Mouse (Mus musculus): ENCODE measurements at regions not wholly inside any gene's neighbourhood (a gene's known extent, or its start where the extent isn't known, plus 50 kb on each side); places are given as distances from the start of the nearest gene placed in this dataset.
A peak's percentile ranks its signal among the peaks of the same experiment; 100 is the strongest.

GRCm38 (mm10) chr5:118465991-118466750 is 94.3 kb upstream of the Med13l start:
- no peaks in the 10 kb centered on the region for H3K9me3 ChIP-seq (ENCODE audit: low read length)
- ATAC-seq = peak; percentile 2; the same call in 1 of the 2 replicates
- 12% methylated on average over 9 of the region's 10 CpGs for whole genome bisulfite sequencing

GRCm38 (mm10) chr5:118468739-118469138 is 91.7 kb upstream of the Med13l start:
- no peaks in the 10 kb centered on the region for H3K9me3 ChIP-seq (ENCODE audit: low read length)
- TF ChIP-seq CTCF (IDR thresholded peaks at IDR 0.05) (no peak), EP300 (IDR thresholded peaks at IDR 0.05) (no peak)

More at GRCm38 (mm10) chr5:118465991-118466750, 94.3 kb upstream of the Med13l start:
- peak overlapping the region; percentile 47 for H3K4me2 ChIP-seq (replicated peaks; ENCODE audit: low read depth, low read length)
- peak overlapping the region; percentile 38; the same call in 1 of the 2 replicates for H3K27ac ChIP-seq (ENCODE audit: low read length)
- H3K36me3 ChIP-seq (ENCODE audit: insufficient read depth, low read length) = no peaks in the 10 kb centered on the region
- H3K4me3 ChIP-seq (ENCODE audit: low read depth, low read length) = peak overlapping the region; percentile 6; the same call in 1 of the 2 replicates
- peak overlapping the region; percentile 26; the same call in 1 of the 2 replicates for H3K9ac ChIP-seq (replicated peaks; ENCODE audit: low read depth)
- peaks cover 8% of the 10 kb centered on the region for H3K4me1 ChIP-seq (ENCODE audit: insufficient read depth, low read depth, low read length)
- TF ChIP-seq CTCF (IDR thresholded peaks at IDR 0.05) (no peak), EP300 (IDR thresholded peaks at IDR 0.05) (peak; percentile 52)
- H3K27me3 ChIP-seq (replicated peaks; ENCODE audit: insufficient read depth, low read length) = no peaks in the 10 kb centered on the region
- DNase-seq (ENCODE audit: low spot score) = peak; percentile 78

GRCm38 (mm10) chr5:118471569-118471968 is 88.9 kb upstream of the Med13l start:
- ATAC-seq = peak; percentile 68
- H3K36me3 ChIP-seq (ENCODE audit: insufficient read depth, low read length) = no peaks in the 10 kb centered on the region
- no peaks in the 10 kb centered on the region for H3K4me1 ChIP-seq (ENCODE audit: insufficient read depth, low read depth, low read length)
- H3K4me2 ChIP-seq (replicated peaks; ENCODE audit: low read depth, low read length) = no peak overlapping the region
- DNase-seq (ENCODE audit: low spot score) = peak; percentile 85
- H3K9ac ChIP-seq (replicated peaks; ENCODE audit: low read depth) = no peak overlapping the region
- H3K4me3 ChIP-seq (ENCODE audit: low read depth, low read length) = no peak overlapping the region
- H3K27ac ChIP-seq (ENCODE audit: low read length) = no peak overlapping the region
- H3K9me3 ChIP-seq (ENCODE audit: low read length) = no peaks in the 10 kb centered on the region
- WGBS = 22% methylated on average over 5 of the region's 5 CpGs
- TF ChIP-seq EP300 (IDR thresholded peaks at IDR 0.05) (peak; percentile 55), CTCF (IDR thresholded peaks at IDR 0.05) (no peak)
- H3K27me3 ChIP-seq (replicated peaks; ENCODE audit: insufficient read depth, low read length) = no peaks in the 10 kb centered on the region

More at GRCm38 (mm10) chr5:118468739-118469138, 91.7 kb upstream of the Med13l start:
- ATAC-seq = no peak
- Histone ChIP-seq H3K4me1 (ENCODE audit: insufficient read depth, low read depth, low read length) (peaks cover 8% of the 10 kb centered on the region), H3K27ac (ENCODE audit: low read length) (no peak overlapping the region), H3K36me3 (ENCODE audit: insufficient read depth, low read length) (no peaks in the 10 kb centered on the region), H3K4me2 (replicated peaks; ENCODE audit: low read depth, low read length) (no peak overlapping the region), H3K27me3 (replicated peaks; ENCODE audit: insufficient read depth, low read length) (no peaks in the 10 kb centered on the region), H3K9ac (replicated peaks; ENCODE audit: low read depth) (no peak overlapping the region), H3K4me3 (ENCODE audit: low read depth, low read length) (no peak overlapping the region)
- no peak for DNase-seq (ENCODE audit: low spot score)
- WGBS = 48% methylated on average over 4 of the region's 4 CpGs

GRCm38 (mm10) chr5:118472291-118472690 is 88.2 kb upstream of the Med13l start:
- no peak overlapping the region for H3K4me2 ChIP-seq (replicated peaks; ENCODE audit: low read depth, low read length)
- 85% methylated on average over 10 of the region's 10 CpGs for WGBS
- no peak overlapping the region for H3K4me3 ChIP-seq (ENCODE audit: low read depth, low read length)
- H3K27ac ChIP-seq (ENCODE audit: low read length) = no peak overlapping the region
- no peaks in the 10 kb centered on the region for H3K9me3 ChIP-seq (ENCODE audit: low read length)
- no peaks in the 10 kb centered on the region for H3K27me3 ChIP-seq (replicated peaks; ENCODE audit: insufficient read depth, low read length)
- no peaks in the 10 kb centered on the region for H3K36me3 ChIP-seq (ENCODE audit: insufficient read depth, low read length)
- ATAC-seq (no peak), DNase-seq (ENCODE audit: low spot score) (no peak)
- H3K4me1 ChIP-seq (ENCODE audit: insufficient read depth, low read depth, low read length) = no peaks in the 10 kb centered on the region
- no peak overlapping the region for H3K9ac ChIP-seq (replicated peaks; ENCODE audit: low read depth)
- no peak for TF ChIP-seq EP300 (IDR thresholded peaks at IDR 0.05)
- TF ChIP-seq CTCF (IDR thresholded peaks at IDR 0.05) = no peak

- ATAC-seq (0 out of 2 replicates have a peak, but pooled peaks have one; percentile 25), DNase-seq (ENCODE audit: low spot score) (peak; percentile 52)
- TF ChIP-seq CTCF (IDR thresholded peaks at IDR 0.05) (no peak), EP300 (IDR thresholded peaks at IDR 0.05) (no peak)
- H3K4me3 ChIP-seq (ENCODE audit: low read depth, low read length) = no peak overlapping the region
- no peak overlapping the region for H3K4me2 ChIP-seq (replicated peaks; ENCODE audit: low read depth, low read length)
- H3K27me3 ChIP-seq (replicated peaks; ENCODE audit: insufficient read depth, low read length) = no peaks in the 10 kb centered on the region
- WGBS = 36% methylated on average over 5 of the region's 5 CpGs
- no peak overlapping the region for H3K27ac ChIP-seq (ENCODE audit: low read length)
- H3K4me1 ChIP-seq (ENCODE audit: insufficient read depth, low read depth, low read length) = no peaks in the 10 kb centered on the region
- no peak overlapping the region for H3K9ac ChIP-seq (replicated peaks; ENCODE audit: low read depth)
- no peaks in the 10 kb centered on the region for H3K9me3 ChIP-seq (ENCODE audit: low read length)
- no peaks in the 10 kb centered on the region for H3K36me3 ChIP-seq (ENCODE audit: insufficient read depth, low read length)
Observed at GRCm38 (mm10) chr5:118473128-118473730, 87.2 kb upstream of the Med13l start.

GRCm38 (mm10) chr5:118476597-118476996 is 83.9 kb upstream of the Med13l start:
- no peaks in the 10 kb centered on the region for H3K4me1 ChIP-seq (ENCODE audit: insufficient read depth, low read depth, low read length)
- H3K4me3 ChIP-seq (ENCODE audit: low read depth, low read length) = no peak overlapping the region
- ATAC-seq = no peak
- no peaks in the 10 kb centered on the region for H3K36me3 ChIP-seq (ENCODE audit: insufficient read depth, low read length)
- 66% methylated on average over 5 of the region's 5 CpGs for WGBS
- no peak for DNase-seq (ENCODE audit: low spot score)
- TF ChIP-seq CTCF (IDR thresholded peaks at IDR 0.05) = no peak
- no peak for TF ChIP-seq EP300 (IDR thresholded peaks at IDR 0.05)
- no peak overlapping the region for H3K4me2 ChIP-seq (replicated peaks; ENCODE audit: low read depth, low read length)
- H3K27me3 ChIP-seq (replicated peaks; ENCODE audit: insufficient read depth, low read length) = no peaks in the 10 kb centered on the region
- no peak overlapping the region for H3K27ac ChIP-seq (ENCODE audit: low read length)
- H3K9me3 ChIP-seq (ENCODE audit: low read length) = no peaks in the 10 kb centered on the region
- no peak overlapping the region for H3K9ac ChIP-seq (replicated peaks; ENCODE audit: low read depth)
